Mouse (Mus musculus): Measurements from ENCODE around the gene Gm27027. TPM values are rescaled to one million over a fixed set of nuclear protein-coding genes. Genes with fewer than 3 reads are reported as not detected.

The Gm27027 gene
- total RNA-seq, 4 experiments from 2014 or later: not detected

GRCm38 (mm10) chr2:93928866-93929265, 67.3 kb downstream of the Gm27027 start:
- DNase-seq (ENCODE audit: low spot score in 2 of 2): no peak

- DNase-seq (ENCODE audit: low spot score in 2 of 2): no peak
These were observed 68.3 kb downstream of the Gm27027 start for GRCm38 (mm10) chr2:93927701-93928437.

GRCm38 (mm10) chr2:93926141-93926540, 70.0 kb downstream of the Gm27027 start:
- DNase-seq (ENCODE audit: low spot score in 2 of 2): no peak

GRCm38 (mm10) chr2:93919093-93919492, 77.1 kb downstream of the Gm27027 start:
- DNase-seq (ENCODE audit: low spot score in 2 of 2): no peak

- no peak for DNase-seq (ENCODE audit: low spot score in 2 of 2)
These were observed 82.6 kb downstream of the Gm27027 start for GRCm38 (mm10) chr2:93913552-93913951.

- DNase-seq (ENCODE audit: low spot score in 2 of 2): peak in 1 of 2 experiments; percentile 45
These were observed 84.2 kb downstream of the Gm27027 start for GRCm38 (mm10) chr2:93911942-93912341.

- no peak for DNase-seq (ENCODE audit: low spot score in 2 of 2)
These were observed 86.4 kb downstream of the Gm27027 start for GRCm38 (mm10) chr2:93909716-93910115.

GRCm38 (mm10) chr2:93907519-93908294, 88.4 kb downstream of the Gm27027 start:
- DNase-seq (ENCODE audit: low spot score in 2 of 2): no peak

Other genes with a start within 250 kb of the Gm27027 start
- gene Ext2, start 173.8 kb downstream of the Gm27027 start, total RNA-seq (2022): 10 to 100 TPM; 51.4 to 59.1 (median 55.9) TPM
- 1 to 10 TPM; 3.9 to 5.7 (median 4.5) TPM for gene Accs, start 146.4 kb downstream of the Gm27027 start, total RNA-seq (2022)
- gene Accsl, start 127.2 kb downstream of the Gm27027 start, total RNA-seq (2022): 1 to 10 TPM in 1 of 4 experiments, under 1 TPM in 1, not detected in 2; 0.21 to 1.1 TPM
- 10 to 100 TPM; 36.9 to 47.4 (median 41.8) TPM for gene Gm13889, start 39.2 kb downstream of the Gm27027 start, total RNA-seq (2022)
- gene Alkbh3, start 14.5 kb upstream of the Gm27027 start, total RNA-seq (2022): 10 to 100 TPM; 26.5 to 31.5 (median 30.3) TPM
- gene Hsd17b12, start 161.6 kb upstream of the Gm27027 start, total RNA-seq (2022): 10 to 100 TPM; 72.1 to 79.2 (median 75.7) TPM